Mouse (Mus musculus) sigmoid colon, adult 10 weeks (tissue): Measurements from ENCODE around the gene Sipa1. TPM values are rescaled to one million over a fixed set of nuclear protein-coding genes. Genes with fewer than 3 reads are reported as not detected.

Experiments used
- polyA plus RNA-seq: library from polyadenylated mRNA; stranded (reverse); fragments of 350-450 nt; fragmentation: Illumina TruSeq; extraction: RNeasy Lipid Tissue Mini Kit (QIAGEN cat#74804); gene quantifications from one replicate; pipeline ENCODE4 v1.2.3, GENCODE M21; 2014; ENCODE audit warnings: low read depth, low replicate concordance

Gene Sipa1
- 1.5 TPM for polyA plus RNA-seq

GRCm38 (mm10) chr19:5662981-5663913, at the start of gene Sipa1:
Sipa1 (minus strand) TSS chr19:5663707.

GRCm38 (mm10) chr19:5704163-5704800, 40.8 kb upstream of the Sipa1 start, which contains the start of gene Kcnk7:
Kcnk7 (plus strand) TSS chr19:5704367.

DNA sequence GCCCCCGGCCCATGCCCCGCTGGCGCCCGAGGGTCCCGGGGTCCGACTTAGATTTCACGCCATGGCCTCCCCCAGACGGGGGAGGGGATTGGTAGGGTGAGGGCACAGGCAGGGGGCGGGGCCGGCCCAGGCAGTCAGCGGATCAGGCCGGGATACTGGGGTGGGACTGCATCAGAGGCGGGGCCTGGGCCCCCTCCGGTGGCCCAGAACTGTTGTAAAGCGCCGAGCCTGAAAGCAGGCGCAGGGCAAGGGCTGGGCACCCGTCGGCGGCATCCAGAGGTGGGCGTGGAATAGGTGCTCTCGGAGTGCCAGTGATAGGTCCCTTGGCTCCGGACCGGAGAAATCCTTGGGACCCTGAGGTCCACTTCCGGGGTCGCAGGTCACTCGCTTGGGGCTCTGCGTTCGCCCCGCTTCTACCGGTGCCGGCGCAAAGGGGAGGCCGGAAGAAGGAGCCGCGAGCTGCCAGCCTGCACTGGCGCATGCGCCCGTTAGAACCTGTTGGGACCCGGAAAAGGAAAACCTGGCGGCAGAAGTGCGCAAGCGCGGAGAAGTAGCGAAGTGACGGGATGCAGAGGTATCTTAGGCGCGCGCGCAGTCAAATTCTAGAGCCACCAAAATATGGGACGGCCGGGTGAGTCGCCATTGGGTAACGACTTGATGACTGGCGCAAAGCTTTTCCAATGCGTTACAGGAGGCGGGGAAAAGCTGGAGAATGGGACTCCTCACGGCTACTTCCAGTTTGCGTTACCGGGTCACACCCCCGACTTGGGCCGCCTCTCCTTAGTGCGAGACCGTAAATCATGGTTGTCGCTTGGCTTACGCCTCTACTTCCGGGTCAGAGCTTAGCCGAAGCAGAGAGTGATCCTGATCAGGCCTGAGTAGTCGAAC, 24.9 kb upstream of the Sipa1 start, which contains the start of the genes Map3k11 and Pcnx3:
Gene Map3k11, plus strand, starts transcription at position 543 of the 888 bp plus-strand sequence.
Gene Pcnx3, minus strand, starts transcription at position 709 of the 888 bp plus-strand sequence.

GRCm38 (mm10) chr19:5637069-5638047, 26.1 kb downstream of the Sipa1 start, which contains the start of gene Rela:
Rela (plus strand) TSS chr19:5637483.

DNA sequence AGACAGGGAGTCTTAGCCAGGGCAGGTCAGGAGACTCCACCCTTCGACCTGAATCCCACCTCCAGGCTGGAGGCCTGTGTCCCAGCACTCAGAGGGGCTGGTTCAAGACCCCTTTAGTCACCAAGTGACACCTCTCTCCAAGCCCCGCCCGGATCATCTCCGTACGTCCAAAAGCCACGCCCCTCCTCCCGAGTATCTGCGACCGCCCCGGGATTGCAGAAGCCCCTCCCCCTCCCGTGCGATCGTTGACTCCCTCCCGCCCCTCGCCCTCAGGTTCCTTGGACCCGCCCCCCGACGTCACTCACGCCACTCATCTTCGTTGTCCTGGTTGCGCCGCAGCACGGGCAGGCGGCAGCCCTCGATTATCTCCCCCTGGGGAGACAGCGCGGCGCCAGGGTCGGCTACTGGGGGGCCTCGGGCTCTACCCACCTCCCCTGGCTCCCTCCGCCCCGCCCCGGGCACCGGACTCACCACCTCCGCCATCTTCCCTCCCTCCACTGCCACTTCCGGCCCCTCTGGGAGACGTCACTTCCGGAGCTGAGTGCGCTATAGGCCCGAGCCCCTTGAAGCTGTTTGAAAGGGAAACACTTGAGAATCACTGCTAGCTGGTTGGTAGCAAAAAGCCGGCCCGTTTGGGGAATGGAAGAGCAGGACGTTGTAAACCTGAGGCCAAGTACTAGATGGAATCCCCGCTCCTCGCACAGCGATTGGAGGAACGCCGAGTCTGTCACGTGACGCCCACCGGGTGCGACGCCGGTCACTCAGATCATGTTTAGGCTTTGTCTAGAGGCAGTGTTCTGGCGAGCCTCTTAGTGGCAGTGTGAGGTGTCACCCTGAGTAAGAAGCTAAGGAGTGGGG, 53.7 kb downstream of the Sipa1 start, which contains the start of gene Kat5:
Gene Kat5, minus strand, starts transcription at position 691 of the 858 bp plus-strand sequence.

GRCm38 (mm10) chr19:5601752-5602541, 61.6 kb downstream of the Sipa1 start, which contains the start of gene Rnaseh2c:
Rnaseh2c (plus strand) TSS chr19:5601873.

Other genes with a start within 250 kb of the Sipa1 start
- gene Drap1, start 238.7 kb downstream of the Sipa1 start, polyA plus RNA-seq, result 3.4 TPM
- gene AI837181, start 238.6 kb downstream of the Sipa1 start, polyA plus RNA-seq, result 0.38 TPM
- gene Fosl1, start 216.2 kb downstream of the Sipa1 start, polyA plus RNA-seq, result not detected
- gene Ccdc85b, start 205.8 kb downstream of the Sipa1 start, polyA plus RNA-seq, result 1.2 TPM
- 5.7 TPM for gene Fibp, start 203.1 kb downstream of the Sipa1 start, polyA plus RNA-seq
- not detected for gene Ctsw, start 195.2 kb downstream of the Sipa1 start, polyA plus RNA-seq
- 0.60 TPM for gene Efemp2, start 189.8 kb downstream of the Sipa1 start, polyA plus RNA-seq
- gene Mus81, start 175.3 kb downstream of the Sipa1 start, polyA plus RNA-seq, result 0.69 TPM
- gene Cfl1, start 173.3 kb downstream of the Sipa1 start, polyA plus RNA-seq, result 183 TPM
- not detected for gene 1700020D05Rik, start 159.9 kb downstream of the Sipa1 start, polyA plus RNA-seq
- 0.25 TPM for gene Snx32, start 153.2 kb downstream of the Sipa1 start, polyA plus RNA-seq
- 5.6 TPM for gene Ovol1, start 103.1 kb downstream of the Sipa1 start, polyA plus RNA-seq
- not detected for gene Ap5b1, start 95.7 kb downstream of the Sipa1 start, polyA plus RNA-seq
- 1.0 TPM for gene Rnaseh2c, start 61.8 kb downstream of the Sipa1 start, polyA plus RNA-seq
- 19.7 TPM for gene Kat5, start 53.5 kb downstream of the Sipa1 start, polyA plus RNA-seq
- 0.66 TPM for gene Rela, start 26.2 kb downstream of the Sipa1 start, polyA plus RNA-seq
- gene Map3k11, start 25.0 kb upstream of the Sipa1 start, polyA plus RNA-seq, result 1.7 TPM
- gene Pcnx3, start 25.2 kb upstream of the Sipa1 start, polyA plus RNA-seq, result 0.22 TPM
- gene Kcnk7, start 40.7 kb upstream of the Sipa1 start, polyA plus RNA-seq, result not detected
- gene Ehbp1l1, start 62.6 kb upstream of the Sipa1 start, polyA plus RNA-seq, result 8.7 TPM
- not detected for gene Fam89b, start 65.9 kb upstream of the Sipa1 start, polyA plus RNA-seq
- 3.2 TPM for gene Ltbp3, start 77.2 kb upstream of the Sipa1 start, polyA plus RNA-seq
- 0.28 TPM for gene Scyl1, start 107.7 kb upstream of the Sipa1 start, polyA plus RNA-seq
- 4.3 TPM for gene Frmd8, start 211.6 kb upstream of the Sipa1 start, polyA plus RNA-seq
- gene Slc25a45, start 214.1 kb upstream of the Sipa1 start, polyA plus RNA-seq, result 1.0 TPM
- 0.19 TPM for gene Tigd3, start 230.4 kb upstream of the Sipa1 start, polyA plus RNA-seq
- 12.7 TPM for gene Dpf2, start 249.3 kb upstream of the Sipa1 start, polyA plus RNA-seq